Mouse (Mus musculus) MEL (cell line): ENCODE results near the gene Atp6v0a2. TPM values are rescaled to one million over a fixed set of nuclear protein-coding genes. Genes with fewer than 3 reads are reported as not detected.

Experiments used
- DNase-seq: peaks from one replicate; pipeline ENCODE4 v3.0.0; 2011; ENCODE audit warnings: low read depth, low spot score
- H3K27ac ChIP-seq: 2 replicates; pipeline ENCODE4 v1.5.1; 2012; ENCODE audit warnings: low read depth, mild to moderate bottlenecking, control low read depth, low read length, moderate library complexity; ENCODE audit not compliant: control insufficient read depth
- H3K27me3 ChIP-seq, 2 experiments: fragments of 150-350 bp in 1 of 2; sonication (generic) in 1 of 2; 2 replicates each; pipeline ENCODE4 v1.6.1; 2012; ENCODE audit warnings: low read length in 2 of 2, mild to moderate bottlenecking in 2 of 2, improper control_type of control experiment in 1 of 2, moderate library complexity in 1 of 2; ENCODE audit not compliant: insufficient read depth in 2 of 2, control insufficient read depth in 1 of 2
- H3K36me3 ChIP-seq, 2 experiments: 2 replicates each; pipeline ENCODE4 v1.6.1; 2012 to 2014; ENCODE audit warnings: low read length in 2 of 2, improper control_type of control experiment in 1 of 2, inconsistent platforms in 1 of 2, mild to moderate bottlenecking in 1 of 2; ENCODE audit not compliant: insufficient read depth in 2 of 2, control insufficient read depth in 1 of 2
- H3K4me1 ChIP-seq, 2 experiments: fragments of 150-350 bp in 1 of 2; sonication (generic) in 1 of 2; 2 replicates each; pipeline ENCODE4 v1.6.1; 2012; ENCODE audit warnings: low read length in 2 of 2, improper control_type of control experiment in 1 of 2, mild to moderate bottlenecking in 1 of 2; ENCODE audit not compliant: insufficient read depth in 2 of 2, control insufficient read depth in 1 of 2
- H3K4me3 ChIP-seq, 2 experiments: fragments of 150-350 bp in 1 of 2; sonication (generic) in 1 of 2; 2 replicates each; pipeline ENCODE4 v1.5.1; 2012; ENCODE audit warnings: low read depth in 2 of 2, low read length in 2 of 2, mild to moderate bottlenecking in 2 of 2, moderate library complexity in 2 of 2, control low read depth in 1 of 2, improper control_type of control experiment in 1 of 2; ENCODE audit not compliant: control insufficient read depth in 1 of 2, insufficient read depth in 1 of 2
- H3K79me2 ChIP-seq: 2 replicates; pipeline ENCODE4 v1.6.1; 2012; ENCODE audit warnings: mild to moderate bottlenecking, low read length, moderate library complexity; ENCODE audit not compliant: control insufficient read depth, poor library complexity, insufficient read depth
- H3K9ac ChIP-seq: 2 replicates; pipeline ENCODE4 v1.6.1; 2012; ENCODE audit warnings: low read depth, mild to moderate bottlenecking, control low read depth, low read length, moderate library complexity; ENCODE audit not compliant: control insufficient read depth, poor library complexity, severe bottlenecking
- H3K9me3 ChIP-seq: fragments of 150-350 bp; sonication (generic); replicated peaks from 2 replicates; pipeline ENCODE4 v1.6.1; 2012; ENCODE audit warnings: mild to moderate bottlenecking, low read length, improper control_type of control experiment, moderate library complexity; ENCODE audit not compliant: insufficient read depth
- BHLHE40 ChIP-seq: IDR thresholded peaks from 2 replicates; pipeline ENCODE4 v1.6.1; 2012; ENCODE audit warnings: low read depth, mild to moderate bottlenecking, inconsistent platforms, low read length, improper control_type of control experiment, borderline replicate concordance
- CTCF ChIP-seq, 3 experiments: IDR thresholded peaks in 2 of 3; conservative IDR thresholded peaks in 1 of 3; 2 replicates each; pipeline ENCODE4 v1.5.1; 2011 to 2012; ENCODE audit warnings: low read length in 3 of 3, low read depth in 2 of 3, mild to moderate bottlenecking in 2 of 3, improper control_type of control experiment in 1 of 3, inconsistent platforms in 1 of 3, mixed read lengths in 1 of 3, moderate library complexity in 1 of 3; ENCODE audit not compliant: control insufficient read depth in 1 of 3, insufficient read depth in 1 of 3, poor library complexity in 1 of 3, severe bottlenecking in 1 of 3
- EP300 ChIP-seq, 2 experiments: IDR thresholded peaks; 2 replicates each; pipeline ENCODE4 v1.6.1; 2011; ENCODE audit warnings: improper control_type of control experiment in 2 of 2, low read length in 2 of 2, low read depth in 1 of 2, mild to moderate bottlenecking in 1 of 2
- GATA1 ChIP-seq: IDR thresholded peaks from 2 replicates; pipeline ENCODE4 v1.6.1; 2011; ENCODE audit warnings: low read depth, low read length, improper control_type of control experiment
- HCFC1 ChIP-seq: IDR thresholded peaks from 2 replicates; pipeline ENCODE4 v1.6.1; 2012; ENCODE audit warnings: low read depth, mild to moderate bottlenecking, inconsistent platforms, low read length, improper control_type of control experiment, moderate library complexity
- KAT2A ChIP-seq: conservative IDR thresholded peaks from 2 replicates; pipeline ENCODE4 v1.6.1; 2012; ENCODE audit warnings: low read depth, low read length, improper control_type of control experiment, inconsistent platforms
- MAFK ChIP-seq: IDR thresholded peaks from 2 replicates; pipeline ENCODE4 v1.6.1; 2011; ENCODE audit warnings: low read depth, mild to moderate bottlenecking, low read length, improper control_type of control experiment, borderline replicate concordance
- MAX ChIP-seq: IDR thresholded peaks from 2 replicates; pipeline ENCODE4 v1.6.1; 2011; ENCODE audit warnings: low read length, improper control_type of control experiment
- MAZ ChIP-seq: IDR thresholded peaks from 2 replicates; pipeline ENCODE4 v1.6.1; 2012; ENCODE audit warnings: low read depth, mild to moderate bottlenecking, inconsistent platforms, low read length, improper control_type of control experiment
- MXI1 ChIP-seq: IDR thresholded peaks from 2 replicates; pipeline ENCODE4 v1.6.1; 2011; ENCODE audit warnings: mild to moderate bottlenecking, low read depth, low read length, improper control_type of control experiment
- POLR2A ChIP-seq, 2 experiments: IDR thresholded peaks; 2 replicates each; pipeline ENCODE4 v1.6.1; 2011 to 2012; ENCODE audit warnings: low read length in 2 of 2, mild to moderate bottlenecking in 2 of 2, control low read depth in 1 of 2, improper control_type of control experiment in 1 of 2, low read depth in 1 of 2, moderate library complexity in 1 of 2; ENCODE audit not compliant: control insufficient read depth in 1 of 2, insufficient read depth in 1 of 2, poor library complexity in 1 of 2
- POLR2AphosphoS2 ChIP-seq: IDR thresholded peaks from 2 replicates; pipeline ENCODE4 v1.6.1; 2011; ENCODE audit warnings: low read length, improper control_type of control experiment
- RAD21 ChIP-seq: IDR thresholded peaks from 2 replicates; pipeline ENCODE4 v1.6.1; 2011; ENCODE audit warnings: mild to moderate bottlenecking, low read depth, low read length, improper control_type of control experiment
- RCOR1 ChIP-seq: IDR thresholded peaks from 2 replicates; pipeline ENCODE4 v1.6.1; 2012; ENCODE audit warnings: low read depth, mild to moderate bottlenecking, inconsistent platforms, low read length, improper control_type of control experiment
- SMC3 ChIP-seq: IDR thresholded peaks from 2 replicates; pipeline ENCODE4 v1.6.1; 2011; ENCODE audit warnings: low read depth, low read length, improper control_type of control experiment
- TAL1 ChIP-seq: IDR thresholded peaks from 2 replicates; pipeline ENCODE4 v1.6.1; 2012; ENCODE audit warnings: mild to moderate bottlenecking, inconsistent platforms, low read length, moderate library complexity, mixed read lengths
- TCF12 ChIP-seq: IDR thresholded peaks from 2 replicates; pipeline ENCODE4 v1.6.1; 2014; ENCODE audit warnings: low read depth, mild to moderate bottlenecking, inconsistent platforms, low read length, improper control_type of control experiment, moderate library complexity
- USF1 ChIP-seq: IDR thresholded peaks from 2 replicates; pipeline ENCODE4 v1.6.1; 2014; ENCODE audit warnings: low read depth, mild to moderate bottlenecking, inconsistent platforms, low read length, improper control_type of control experiment, moderate library complexity
- USF2 ChIP-seq, 2 experiments: IDR thresholded peaks; 2 replicates each; pipeline ENCODE4 v1.6.1; 2011 to 2012; ENCODE audit warnings: improper control_type of control experiment in 2 of 2, low read length in 2 of 2, borderline replicate concordance in 1 of 2, inconsistent platforms in 1 of 2, low read depth in 1 of 2, mild to moderate bottlenecking in 1 of 2; ENCODE audit not compliant: insufficient read depth in 1 of 2
- ZC3H11A ChIP-seq: IDR thresholded peaks from 2 replicates; pipeline ENCODE4 v1.6.1; 2012; ENCODE audit warnings: low read depth, mild to moderate bottlenecking, inconsistent platforms, low read length, improper control_type of control experiment
- polyA plus RNA-seq, 2 experiments: library from polyadenylated mRNA; stranded (reverse) in 1 of 2; unstranded in 1 of 2; fragments of >175 nt in 1 of 2; fragments of >200 nt in 1 of 2; gene quantifications; 2 replicates each; pipeline versions ENCODE4 v1.2.1 to v1.2.4; 2012; ENCODE audit warnings: low replicate concordance in 2 of 2, low read depth in 1 of 2; ENCODE audit not compliant: insufficient read length in 2 of 2, insufficient read depth in 1 of 2, missing spikeins in 1 of 2
- total RNA-seq: library from RNA; depleted of rRNA; stranded (reverse); fragments of 300-350 nt; gene quantifications from 2 replicates; pipeline ENCODE4 v1.2.3, GENCODE M21; 2012

The Atp6v0a2 gene
- total and polyA plus RNA-seq, 3 experiments = 30.0 to 31.0 TPM; not detected in 1

DNA sequence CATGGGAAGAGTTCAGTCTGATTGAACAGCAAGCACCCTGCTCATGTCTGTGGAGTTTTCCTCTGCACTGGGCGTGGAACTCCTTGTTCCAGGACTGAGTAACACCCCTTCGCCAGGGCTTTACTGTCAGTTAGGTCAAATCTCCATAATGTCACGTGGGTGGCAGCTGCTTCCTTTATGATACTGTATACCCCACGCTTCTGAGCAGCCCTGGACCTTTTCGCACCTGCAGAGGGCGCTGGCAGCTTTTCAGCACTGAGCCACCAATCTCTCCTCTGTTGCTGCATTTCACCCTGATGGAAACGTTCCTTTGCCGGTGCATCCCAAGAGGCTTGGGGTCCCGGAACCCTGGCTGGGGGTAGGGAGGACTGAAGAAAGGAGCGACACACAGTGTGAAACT is 17.4 kb upstream of the Atp6v0a2 start:
- Histone ChIP-seq H3K4me3 (no peak overlapping the region), H3K36me3 (no peaks in the 10 kb centered on the region), H3K9ac (no peak overlapping the region), H3K9me3 (no peaks in the 10 kb centered on the region), H3K4me1 (peaks cover 0 to 11% of the 10 kb centered on the region in 2 experiments; a peak in 2 of 4 replicates), H3K27me3 (no peaks in the 10 kb centered on the region), H3K27ac (no peak overlapping the region), H3K79me2 (no peaks in the 10 kb centered on the region)
- TF ChIP-seq RAD21 (peak; percentile 64), CTCF (IDR thresholded peaks at IDR 0.05 in 2 of 3, conservative IDR thresholded peaks at IDR 0.05 in 1 of 3; ENCODE audit: control insufficient read depth in 1 of 3, insufficient read depth in 1 of 3, low read depth in 2 of 3, low read length in 3 of 3, poor library complexity in 1 of 3, severe bottlenecking in 1 of 3) (peak; percentile 46 to 82 (median 79)), POLR2A (IDR thresholded peaks at IDR 0.05; ENCODE audit: control insufficient read depth in 1 of 2, insufficient read depth in 1 of 2, low read depth in 1 of 2, low read length in 2 of 2, poor library complexity in 1 of 2) (no peak), EP300 (IDR thresholded peaks at IDR 0.05; ENCODE audit: low read depth in 1 of 2, low read length in 2 of 2) (peak in 1 of 2 experiments; percentile 73; a peak in 2 of 4 replicates), MAX (peak; percentile 89), USF1 (peak; percentile 94), TAL1 (peak; percentile 40), MAZ (no peak), RCOR1 (no peak), GATA1 (0 out of 2 replicates have a peak, but pooled peaks have one; percentile 19), MXI1 (peak; percentile 57; the same call in 1 of the 2 replicates), ZC3H11A (peak; percentile 18; the same call in 1 of the 2 replicates), USF2 (IDR thresholded peaks at IDR 0.05; ENCODE audit: borderline replicate concordance in 1 of 2, insufficient read depth in 1 of 2, low read depth in 1 of 2, low read length in 2 of 2) (peak in 1 of 2 experiments; percentile 77; a peak in 2 of 4 replicates), SMC3 (peak; percentile 64), KAT2A (no peak), TCF12 (peak; percentile 55; the same call in 1 of the 2 replicates), BHLHE40 (peak; percentile 41; the same call in 1 of the 2 replicates)
- peak; percentile 84 for DNase-seq

DNA sequence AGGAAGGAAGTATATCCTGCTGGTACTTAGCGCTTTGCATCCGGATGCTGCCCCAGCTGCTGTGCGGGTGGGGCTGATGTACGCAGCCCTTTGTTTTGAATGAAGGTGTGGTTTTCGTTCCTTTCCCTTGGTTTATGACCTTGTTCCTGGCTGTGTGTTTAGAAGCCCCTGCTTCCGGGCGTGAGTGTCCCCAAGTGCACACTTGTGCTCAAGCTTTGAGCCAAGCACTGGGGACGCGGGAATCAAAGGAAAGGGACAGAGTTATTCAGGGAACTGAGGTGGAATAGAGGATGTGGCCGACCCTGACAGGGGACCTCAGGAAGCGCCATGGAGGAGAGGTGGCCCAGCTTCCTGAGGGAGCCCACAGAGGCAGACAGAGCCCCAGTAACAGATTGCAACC is 13.7 kb upstream of the Atp6v0a2 start:
- no peak for DNase-seq
- no peaks in the 10 kb centered on the region for H3K9me3 ChIP-seq
- H3K79me2 ChIP-seq = no peaks in the 10 kb centered on the region
- TF ChIP-seq MAZ = no peak
- TF ChIP-seq MAFK = no peak
- TF ChIP-seq HCFC1 = no peak
- no peak for TF ChIP-seq MXI1
- no peak for TF ChIP-seq POLR2AphosphoS2
- TF ChIP-seq USF1 = no peak
- TF ChIP-seq, all 39 proteins: peak for 0
- no peak overlapping the region for H3K27ac ChIP-seq
- no peaks in the 10 kb centered on the region for H3K27me3 ChIP-seq
- H3K4me3 ChIP-seq = no peak overlapping the region
- H3K36me3 ChIP-seq = no peaks in the 10 kb centered on the region
- H3K4me1 ChIP-seq = peaks cover 0 to 11% of the 10 kb centered on the region in 2 experiments; a peak in 2 of 4 replicates
- H3K9ac ChIP-seq = no peak overlapping the region
